Mouse (Mus musculus) heart, adult 11 months (tissue): ENCODE data around the gene Fam104a.
A peak's percentile ranks its signal among the peaks of the same experiment; 100 is the strongest.
"Not testable (repeated sequence)": the region's sequence is repeated elsewhere in the genome, so short reads cannot be mapped to it uniquely, and the experiment has no call there.

Experiments
- DNase-seq: peaks from one replicate; pipeline ENCODE4 v3.0.0; 2022

Fam104a gene

DNA sequence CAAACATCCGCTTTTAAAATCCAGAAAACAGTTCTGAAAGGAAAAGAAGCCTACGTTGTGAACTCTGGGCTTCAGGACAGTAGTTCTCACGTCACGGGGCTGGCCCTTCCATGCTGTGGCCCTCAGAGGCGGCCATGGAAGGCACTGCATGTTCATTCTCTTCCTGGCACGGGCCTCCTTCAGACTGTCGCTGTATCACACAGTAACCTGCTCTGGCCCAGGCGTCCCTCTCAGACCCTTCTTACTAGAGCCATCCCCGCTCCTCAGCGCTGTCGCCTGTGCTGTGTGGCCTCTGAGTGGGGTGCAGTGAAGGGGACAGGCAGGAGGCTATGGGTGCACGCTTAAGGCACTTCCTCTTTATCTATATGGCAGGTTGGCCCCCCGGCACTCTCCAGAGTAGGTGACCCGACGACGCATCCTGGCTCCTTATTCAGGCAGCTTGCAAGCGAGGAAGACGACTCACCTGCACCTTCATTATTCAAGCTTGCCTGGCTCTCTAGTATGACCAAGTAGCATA, 22.1 kb downstream of the Fam104a start:
- peak; percentile 91 for DNase-seq

DNA sequence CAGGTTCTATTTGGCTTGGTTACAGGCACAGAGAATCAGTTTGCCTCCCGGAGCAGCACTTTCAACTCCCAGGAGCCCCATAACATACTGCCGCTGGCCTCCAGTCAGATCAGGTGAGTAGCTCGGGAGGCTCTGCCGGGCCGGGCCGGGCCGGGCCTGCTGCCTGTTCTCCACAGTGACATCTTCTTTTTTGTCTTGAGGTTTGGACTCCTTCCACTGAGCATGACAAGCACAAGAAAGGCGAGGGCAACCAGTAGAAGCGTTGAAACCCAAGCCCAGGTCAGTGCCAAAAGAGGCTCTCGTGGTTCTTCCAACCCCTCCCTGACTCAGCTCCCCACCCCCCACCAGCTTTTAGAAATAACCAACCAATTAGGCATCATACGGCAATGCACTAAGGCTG, 23.0 kb downstream of the Fam104a start:
- DNase-seq = no peak

DNA sequence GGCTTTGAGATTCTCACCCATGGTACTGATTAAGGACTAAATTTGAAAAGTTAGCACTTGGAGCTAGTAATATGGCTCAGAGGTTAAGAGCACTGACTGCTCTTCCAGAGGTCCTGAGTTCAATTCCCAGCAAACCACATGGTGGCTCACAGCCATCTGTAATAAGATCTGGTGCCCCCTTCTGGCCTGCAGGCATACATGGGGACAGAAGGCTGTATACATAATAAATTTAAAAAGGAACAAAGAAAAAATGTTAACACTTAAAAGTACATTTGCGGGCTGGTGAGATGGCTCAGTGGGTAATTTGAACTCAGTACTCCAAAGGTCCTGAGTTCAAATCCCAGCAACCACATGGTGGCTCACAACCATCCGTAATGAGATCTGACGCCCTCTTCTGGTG, 23.7 kb downstream of the Fam104a start:
- DNase-seq = not testable (repeated sequence)

- no peak for DNase-seq
Measured at GRCm38 (mm10) chr11:113658763-113659162, 25.2 kb downstream of the Fam104a start.

DNA sequence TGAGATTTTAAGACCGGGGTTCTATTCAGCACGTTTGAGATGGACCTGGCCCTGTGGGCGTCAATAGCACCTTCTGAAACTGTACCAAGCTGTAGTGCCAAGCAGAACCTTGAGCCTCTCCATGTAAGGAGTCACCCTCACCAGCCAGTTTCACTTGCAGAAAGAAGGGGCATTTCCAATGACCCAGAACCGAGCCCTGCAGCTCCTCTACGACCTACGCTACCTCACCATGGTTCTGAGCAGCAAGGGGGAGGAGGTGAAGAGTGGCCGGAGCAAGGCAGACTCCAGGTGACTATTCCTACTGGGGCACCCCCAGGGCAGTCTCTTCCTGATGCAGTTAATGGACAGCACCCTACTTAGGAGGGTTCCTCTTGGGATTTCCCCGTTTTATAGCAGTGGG, 25.6 kb downstream of the Fam104a start:
- DNase-seq = no peak

GRCm38 (mm10) chr11:113657221-113657620, 26.7 kb downstream of the Fam104a start:
- no peak for DNase-seq

- DNase-seq = no peak
Measured at GRCm38 (mm10) chr11:113656511-113656932, 27.4 kb downstream of the Fam104a start.

DNA sequence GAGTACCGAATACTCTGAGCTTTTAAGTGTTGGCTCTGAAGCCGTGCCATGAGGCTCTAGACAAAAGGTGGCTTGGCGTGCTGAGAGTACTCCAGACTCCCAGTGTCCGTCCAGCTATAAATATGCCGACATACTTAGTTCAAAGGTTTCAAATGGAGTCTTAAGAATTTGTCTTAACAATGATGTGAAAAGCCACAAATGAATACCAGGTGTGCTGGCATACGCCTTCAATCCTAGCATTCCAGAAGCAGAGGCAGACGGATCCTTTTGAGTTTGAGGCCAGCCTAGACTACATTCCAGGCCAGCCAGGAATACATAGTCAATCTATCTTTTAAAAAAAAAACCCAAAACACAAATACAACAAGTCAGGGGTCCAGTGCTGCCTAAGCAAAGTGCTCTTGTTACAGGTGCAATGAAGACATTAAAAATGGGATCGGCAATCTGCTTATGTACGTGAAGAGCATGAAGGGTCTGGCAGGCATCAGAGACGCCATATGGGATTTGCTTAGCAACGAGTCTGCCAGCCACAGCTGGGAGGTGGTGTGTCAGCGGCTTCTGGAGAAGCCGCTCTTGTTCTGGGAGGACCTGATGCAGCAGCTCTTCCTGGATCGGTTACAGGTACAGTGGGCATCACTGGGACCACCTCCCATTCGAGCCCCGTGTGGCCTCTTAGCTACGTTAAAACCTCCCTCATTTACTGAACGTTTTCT, 29.2 kb downstream of the Fam104a start:
- no peak for DNase-seq

- DNase-seq = no peak
Measured at GRCm38 (mm10) chr11:113654105-113654504, 29.9 kb downstream of the Fam104a start.

DNA sequence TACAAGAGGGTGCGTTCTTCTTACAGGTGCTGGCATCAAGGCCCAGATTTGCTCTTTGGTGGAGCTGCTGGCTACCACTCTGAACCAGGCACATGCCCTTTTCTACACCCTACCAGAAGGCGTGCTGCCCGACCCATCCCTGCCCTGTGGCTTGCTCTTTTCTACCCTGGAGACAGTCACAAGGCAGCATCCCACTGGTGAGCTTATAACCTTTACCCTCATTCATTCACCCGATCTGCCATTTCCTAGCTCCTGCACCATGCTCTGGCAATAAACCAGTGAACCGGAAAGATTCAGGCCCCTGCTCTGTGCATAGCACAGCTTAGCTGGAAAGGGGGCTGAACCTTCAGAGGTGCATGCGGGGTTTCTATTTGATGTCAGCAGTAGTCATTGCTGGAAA, 31.4 kb downstream of the Fam104a start:
- DNase-seq = no peak

- DNase-seq = peak; percentile 88
Measured at GRCm38 (mm10) chr11:113651907-113652273, 32.1 kb downstream of the Fam104a start.

DNA sequence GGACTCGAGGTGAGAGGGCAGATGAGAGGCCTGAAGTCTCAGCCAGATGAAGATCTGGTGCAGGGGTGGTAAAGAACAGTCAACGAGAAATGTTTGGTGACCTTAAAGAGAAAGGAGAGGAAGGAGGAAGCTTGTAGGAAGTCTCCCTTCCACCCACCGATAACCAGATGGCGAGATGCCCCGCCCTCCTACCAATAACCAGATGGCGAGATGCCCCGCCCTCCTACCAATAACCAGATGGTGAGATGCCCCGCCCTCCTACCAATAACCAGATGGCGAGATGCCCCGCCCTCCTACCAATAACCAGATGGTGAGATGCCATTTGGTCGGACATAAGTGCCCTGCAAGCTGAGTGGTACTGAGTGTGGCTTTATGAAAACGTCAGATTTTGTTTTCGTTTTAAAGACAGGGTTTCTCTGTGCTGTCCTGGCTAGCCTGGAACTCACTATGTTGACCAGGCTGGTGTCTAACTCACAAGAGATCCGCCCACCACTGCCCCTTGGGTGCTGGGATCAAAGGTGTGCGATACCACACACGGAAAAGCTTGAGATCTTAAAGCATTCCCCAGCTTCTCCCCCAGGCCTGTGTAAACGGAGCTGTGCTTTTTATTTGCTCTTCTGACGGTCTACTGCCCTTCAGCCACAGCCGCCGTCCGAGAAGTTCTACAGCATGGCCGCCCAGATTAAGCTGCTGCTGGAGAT, 32.6 kb downstream of the Fam104a start:
- DNase-seq = peak; percentile 88

- DNase-seq = peak; percentile 97
Measured at GRCm38 (mm10) chr11:113649353-113650210, 34.4 kb downstream of the Fam104a start, which contains the start of gene Slc39a11. Gene Slc39a11 (minus strand): TSS chr11:113650079.

DNA sequence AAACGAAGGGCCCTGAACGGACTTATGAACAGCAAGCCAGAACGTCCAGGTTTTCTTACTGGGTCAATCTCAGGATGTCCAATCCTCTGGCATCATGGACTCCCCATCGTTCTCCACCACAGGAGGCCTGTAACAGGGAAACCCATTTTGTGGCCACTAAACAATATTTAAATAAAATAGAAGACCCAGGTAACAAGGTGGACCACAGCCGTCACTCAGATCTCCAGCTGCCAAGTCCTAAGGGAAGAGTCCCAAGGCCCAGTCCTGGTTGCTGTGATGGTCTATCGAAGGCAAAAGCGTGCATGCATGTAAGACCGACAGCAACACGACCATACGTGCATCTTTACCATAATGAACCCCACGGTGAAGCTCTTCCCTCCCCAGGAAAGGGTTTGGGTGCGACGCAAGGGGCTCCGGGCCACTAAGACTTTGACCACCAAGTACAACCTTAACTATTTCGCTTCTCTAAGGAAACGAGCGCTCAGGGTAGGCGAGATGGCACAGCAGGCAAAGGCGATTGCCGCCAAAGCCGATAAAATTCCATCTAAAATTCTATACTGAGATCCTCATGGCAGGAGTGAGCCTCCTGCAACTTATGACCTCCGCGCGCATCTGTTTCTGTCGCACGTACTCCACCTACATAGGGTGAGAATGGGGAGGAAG, 35.1 kb downstream of the Fam104a start, which contains the start of gene Cog1:
Cog1 (plus strand) TSS at position 480 of the 663 bp plus-strand sequence.
- DNase-seq = peak; percentile 94

GRCm38 (mm10) chr11:113648152-113648551, 35.8 kb downstream of the Fam104a start:
- peak; percentile 95 for DNase-seq

GRCm38 (mm10) chr11:113645181-113645580, 38.8 kb downstream of the Fam104a start:
- DNase-seq = no peak

DNA sequence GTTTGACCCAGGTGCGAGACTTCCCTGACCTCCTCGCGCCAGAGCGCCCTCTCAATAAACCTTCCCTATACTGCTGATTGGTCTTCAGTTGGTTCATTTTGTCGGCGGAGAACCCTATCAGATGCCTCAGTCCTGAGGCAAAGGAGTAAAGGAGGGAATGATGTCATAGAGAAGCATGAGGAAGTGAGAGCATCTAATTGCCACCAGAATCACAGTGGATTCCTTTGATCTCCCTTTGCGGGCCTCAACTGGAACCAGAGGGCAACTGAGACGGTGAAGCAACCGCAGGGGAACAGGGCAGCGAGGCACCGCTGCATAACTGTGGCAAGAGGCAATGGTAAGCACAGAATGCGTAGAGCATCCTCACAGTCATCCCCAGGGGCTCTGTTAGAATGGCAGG, 45.3 kb downstream of the Fam104a start:
- no peak for DNase-seq

- DNase-seq = no peak
Measured at GRCm38 (mm10) chr11:113634699-113635121, 49.2 kb downstream of the Fam104a start.

DNA sequence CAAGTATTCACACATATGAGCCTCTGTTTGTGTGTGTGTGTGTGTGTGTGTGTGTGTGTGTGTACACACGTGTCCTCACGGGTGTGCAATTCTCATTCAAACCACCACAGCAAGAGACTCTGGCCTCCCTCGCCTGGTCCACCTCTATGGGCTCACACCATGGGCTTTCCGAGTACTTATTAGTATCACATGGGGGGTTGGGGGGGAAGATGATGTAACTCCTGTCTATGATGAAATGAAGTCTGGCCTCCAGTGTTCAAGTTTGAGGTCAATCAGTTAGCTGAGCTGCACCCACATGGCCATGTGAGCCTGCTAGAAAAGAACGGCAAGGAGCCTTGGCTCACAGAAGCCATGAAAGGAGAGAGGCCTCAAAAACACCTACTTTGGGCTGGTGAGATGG, 50.6 kb downstream of the Fam104a start:
- DNase-seq = no peak

DNA sequence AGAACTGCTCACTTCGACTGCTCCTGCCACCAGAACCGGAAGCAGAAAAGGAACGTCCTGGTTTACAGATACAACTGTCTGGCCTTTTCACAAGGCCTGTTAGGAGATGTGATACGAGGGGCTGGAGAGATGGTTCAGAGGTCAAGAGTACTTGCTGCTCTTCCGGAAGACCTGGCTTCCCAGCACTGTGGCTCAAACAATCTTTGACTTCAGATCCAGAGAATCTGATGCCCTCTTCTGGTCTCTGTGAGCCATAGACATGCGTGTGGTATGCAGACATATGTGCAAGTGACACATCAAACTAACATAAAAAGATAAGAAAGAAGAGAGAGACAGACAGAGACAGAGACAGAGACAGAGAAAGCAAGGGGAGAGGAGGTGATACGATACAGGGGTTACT, 51.7 kb downstream of the Fam104a start:
- DNase-seq = no peak

GRCm38 (mm10) chr11:113631862-113632261, 52.1 kb downstream of the Fam104a start:
- no peak for DNase-seq

- DNase-seq = no peak
Measured at GRCm38 (mm10) chr11:113631302-113631701, 52.7 kb downstream of the Fam104a start.

DNA sequence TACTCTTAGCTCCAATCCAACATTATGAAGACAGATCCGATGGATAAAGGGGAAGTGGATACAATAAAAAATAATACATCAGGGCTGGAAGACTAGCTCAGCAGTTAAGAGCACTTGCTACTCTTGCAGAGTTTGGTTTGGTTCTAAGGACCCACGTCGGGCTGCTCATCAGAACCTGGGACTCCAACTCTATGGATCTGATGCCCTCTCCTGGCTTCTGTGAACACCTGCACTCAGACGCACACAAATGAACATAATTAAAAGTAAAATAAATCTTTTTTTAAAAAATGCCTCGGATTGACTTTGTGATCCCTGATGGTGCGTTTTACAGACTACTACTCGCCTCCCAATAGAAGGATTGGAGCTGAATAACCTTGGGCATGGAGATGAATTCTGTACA, 53.3 kb downstream of the Fam104a start:
- no peak for DNase-seq
